Mouse (Mus musculus) thymus, adult 18-20 months (tissue): ENCODE measurements around the gene Mid1.
"Not testable (repeated sequence)": the region's sequence is repeated elsewhere in the genome, so short reads cannot be mapped to it uniquely, and the experiment has no call there.

ENCODE experiments used
- DNase-seq, 2 experiments: peaks; one replicate each; pipeline ENCODE4 v3.0.0; 2022; ENCODE audit warnings: mixed read lengths in 2 of 2

Mid1 gene

GRCm38 (mm10) chrX:170002510-170003197, 317.7 kb downstream of the Mid1 start:
- peak in 1 of 2 experiments; percentile 74 for DNase-seq

GRCm38 (mm10) chrX:170003536-170003935, 318.5 kb downstream of the Mid1 start:
- not testable (repeated sequence) for DNase-seq

GRCm38 (mm10) chrX:170004236-170004635, 319.2 kb downstream of the Mid1 start:
- DNase-seq: not testable (repeated sequence)

- not testable (repeated sequence) for DNase-seq
Observed at GRCm38 (mm10) chrX:170004793-170005192, 319.8 kb downstream of the Mid1 start.

- peak; percentile 60 to 81 for DNase-seq
Observed at GRCm38 (mm10) chrX:170005194-170005593, 320.2 kb downstream of the Mid1 start.

- not testable (repeated sequence) for DNase-seq
Observed at GRCm38 (mm10) chrX:170005695-170006297, 320.8 kb downstream of the Mid1 start.

GRCm38 (mm10) chrX:170006694-170007247, 321.8 kb downstream of the Mid1 start:
- peak in 1 of 2 experiments; percentile 57 for DNase-seq

- DNase-seq: peak in 1 of 2 experiments; percentile 62
Observed at GRCm38 (mm10) chrX:170007375-170008178, 322.6 kb downstream of the Mid1 start.

GRCm38 (mm10) chrX:170008179-170008467, 323.1 kb downstream of the Mid1 start:
- not testable (repeated sequence) for DNase-seq

GRCm38 (mm10) chrX:170008584-170008983, 323.6 kb downstream of the Mid1 start:
- DNase-seq: peak in 1 of 2 experiments; percentile 88

- DNase-seq: peak; percentile 87 to 100
Observed at GRCm38 (mm10) chrX:170009016-170009750, 324.2 kb downstream of the Mid1 start, which contains the start of gene Gm21887. Gm21887 (plus strand) TSS chrX:170009659.

- peak; percentile 100 for DNase-seq
Observed at GRCm38 (mm10) chrX:170009801-170010221, 324.8 kb downstream of the Mid1 start.

- peak; percentile 58 to 95 for DNase-seq
Observed at GRCm38 (mm10) chrX:170010581-170011528, 325.9 kb downstream of the Mid1 start.

GRCm38 (mm10) chrX:170011529-170011879, 326.5 kb downstream of the Mid1 start:
- peak in 1 of 2 experiments; percentile 65 for DNase-seq

GRCm38 (mm10) chrX:170013421-170013820, 328.4 kb downstream of the Mid1 start:
- peak in 1 of 2 experiments; percentile 50 for DNase-seq

- not testable (repeated sequence) for DNase-seq
Observed at GRCm38 (mm10) chrX:170014038-170014437, 329.0 kb downstream of the Mid1 start.

- DNase-seq: not testable (repeated sequence)
Observed at GRCm38 (mm10) chrX:170015883-170016282, 330.9 kb downstream of the Mid1 start.

GRCm38 (mm10) chrX:170017333-170018245, 332.6 kb downstream of the Mid1 start:
- DNase-seq: peak; percentile 88 to 98

GRCm38 (mm10) chrX:170018571-170019218, 333.7 kb downstream of the Mid1 start:
- peak; percentile 55 to 92 for DNase-seq
